Mouse (Mus musculus) ES-Bruce4 (cell line): ENCODE measurements at regions not wholly inside any gene's neighbourhood (a gene's known extent, or its start where the extent isn't known, plus 50 kb on each side); places are given as distances from the start of the nearest gene placed in this dataset.

Experiments used
- EP300 ChIP-seq: IDR thresholded peaks from 2 replicates; pipeline ENCODE4 v1.6.1; 2011; ENCODE audit warnings: low read depth, low read length; ENCODE audit not compliant: insufficient read depth
- POLR2A ChIP-seq: IDR thresholded peaks from one replicate; pipeline ENCODE4 v1.8.1; 2011; ENCODE audit warnings: low read length; ENCODE audit not compliant: insufficient read depth

DNA sequence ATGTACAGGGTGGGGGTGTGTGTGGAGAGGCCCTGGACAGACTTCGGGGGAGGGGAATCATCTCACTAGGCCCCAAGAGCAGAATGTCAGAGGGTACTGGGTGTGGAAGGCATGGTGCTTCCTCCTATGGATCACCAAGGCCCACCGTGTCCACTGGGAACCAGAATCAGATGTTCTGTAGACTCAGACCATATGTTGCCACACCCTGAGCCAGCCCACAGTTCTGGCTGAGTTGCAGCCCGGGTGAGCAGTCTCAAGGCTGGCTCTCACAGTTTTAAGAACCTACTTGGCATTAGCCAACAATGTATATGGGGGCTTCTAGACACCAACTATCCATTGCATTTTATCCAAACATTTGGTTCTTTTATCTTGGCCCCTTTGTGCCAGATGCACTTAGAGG lies 67.5 kb downstream of the Ackr3 start:
- no peak for TF ChIP-seq POLR2A
- no peak for TF ChIP-seq EP300
